Mouse (Mus musculus) olfactory bulb, adult 2 months (tissue): ENCODE data around the gene Sox6.

ENCODE experiments used
- CTCF ChIP-seq: fragments of 200-500 bp; IDR thresholded peaks from 2 replicates; pipeline ENCODE4 v1.5.1; 2012; ENCODE audit warnings: low read depth, mild to moderate bottlenecking, low read length, moderate library complexity; ENCODE audit not compliant: insufficient read depth
- POLR2A ChIP-seq: fragments of 200-500 bp; IDR thresholded peaks from 2 replicates; pipeline ENCODE4 v1.6.1; 2012; ENCODE audit warnings: mild to moderate bottlenecking, low read depth, low read length, moderate library complexity; ENCODE audit not compliant: insufficient read depth

- no peak for TF ChIP-seq CTCF
- no peak for TF ChIP-seq POLR2A
Measured at GRCm38 (mm10) chr7:115564359-115565059, 474.1 kb downstream of the Sox6 start.
